Mouse (Mus musculus) G1E (cell line): ENCODE measurements around the gene Asf1b.

ENCODE experiments used
- CTCF ChIP-seq: IDR thresholded peaks from 2 replicates; pipeline ENCODE4 v1.5.1; 2012; ENCODE audit warnings: low read depth, low read length, inconsistent platforms, mixed read lengths
- GATA1 ChIP-seq: IDR thresholded peaks from 2 replicates; pipeline ENCODE4 v1.6.1; 2012; ENCODE audit warnings: borderline replicate concordance, low read length, inconsistent platforms, mixed read lengths
- GATA2 ChIP-seq: IDR thresholded peaks from 2 replicates; pipeline ENCODE4 v1.6.1; 2012; ENCODE audit warnings: low read depth, low read length, inconsistent platforms, borderline replicate concordance
- POLR2AphosphoS5 ChIP-seq: IDR thresholded peaks from 2 replicates; pipeline ENCODE4 v1.6.1; 2012; ENCODE audit warnings: low read depth, low read length, inconsistent platforms; ENCODE audit not compliant: insufficient replicate concordance
- TAL1 ChIP-seq: conservative IDR thresholded peaks from 2 replicates; pipeline ENCODE4 v1.6.1; 2012; ENCODE audit warnings: low read depth, low read length, inconsistent platforms, mixed read lengths

DNA sequence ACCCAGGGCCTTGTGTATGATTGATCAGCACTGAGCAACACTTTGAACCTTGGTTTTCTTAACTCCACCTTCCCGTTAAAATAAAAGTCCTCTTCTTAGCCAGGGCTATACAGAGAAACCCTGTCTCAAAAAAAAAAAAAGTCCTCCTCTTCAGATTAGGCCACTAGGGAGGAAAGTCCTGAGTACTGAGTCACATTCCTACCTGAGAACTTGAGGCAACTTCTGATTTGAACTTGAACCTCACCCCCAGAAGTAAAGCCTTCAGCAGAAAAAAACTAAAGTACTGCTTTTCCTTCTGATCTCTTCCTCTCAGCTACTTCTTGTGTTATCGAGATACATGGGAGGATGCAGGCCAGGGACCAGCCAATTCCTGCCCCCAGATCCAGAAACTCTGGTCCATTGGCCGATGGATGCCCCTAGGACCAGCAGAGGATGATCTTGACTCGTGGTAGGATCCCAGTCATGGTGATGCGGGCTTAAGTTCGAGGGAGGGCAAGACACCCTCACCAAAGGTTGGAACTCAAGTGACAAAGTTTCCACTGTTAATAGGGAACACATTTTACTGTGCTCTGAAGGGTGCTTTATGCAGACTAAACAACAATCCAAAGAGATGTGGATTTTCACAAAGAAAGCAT is 48.4 kb downstream of the Asf1b start:
- TF ChIP-seq CTCF (no peak), GATA1 (no peak), TAL1 (no peak), GATA2 (no peak), POLR2AphosphoS5 (no peak)
